Mouse (Mus musculus): ENCODE results near the gene Prdm11. TPM values are rescaled to one million over a fixed set of nuclear protein-coding genes. Genes with fewer than 3 reads are reported as not detected.

Prdm11 gene
- polyA plus RNA-seq, 1 experiment, result 6.3 TPM

- H3K27ac ChIP-seq (ENCODE audit: insufficient read depth, low read length), result no peak overlapping the region
- TF ChIP-seq POLR2A (IDR thresholded peaks at IDR 0.05; ENCODE audit: low read depth, low read length) (no peak), CTCF (IDR thresholded peaks at IDR 0.05; ENCODE audit: borderline replicate concordance, insufficient read depth, low read length) (no peak)
- no peaks in the 10 kb centered on the region for H3K4me1 ChIP-seq (ENCODE audit: control insufficient read depth, insufficient read depth, low read length)
- H3K4me3 ChIP-seq (ENCODE audit: insufficient read depth, low read length), result no peak overlapping the region
Measured at GRCm38 (mm10) chr2:92956943-92957342, 89.0 kb downstream of the Prdm11 start.

GRCm38 (mm10) chr2:92954404-92955114 lies 91.4 kb downstream of the Prdm11 start:
- no peak overlapping the region for H3K27ac ChIP-seq (ENCODE audit: insufficient read depth, low read length)
- no peak overlapping the region for H3K4me3 ChIP-seq (ENCODE audit: insufficient read depth, low read length)
- TF ChIP-seq CTCF (IDR thresholded peaks at IDR 0.05; ENCODE audit: borderline replicate concordance, insufficient read depth, low read length) (peak; percentile 87), POLR2A (IDR thresholded peaks at IDR 0.05; ENCODE audit: low read depth, low read length) (no peak)
- H3K4me1 ChIP-seq (ENCODE audit: control insufficient read depth, insufficient read depth, low read length), result no peaks in the 10 kb centered on the region

DNA sequence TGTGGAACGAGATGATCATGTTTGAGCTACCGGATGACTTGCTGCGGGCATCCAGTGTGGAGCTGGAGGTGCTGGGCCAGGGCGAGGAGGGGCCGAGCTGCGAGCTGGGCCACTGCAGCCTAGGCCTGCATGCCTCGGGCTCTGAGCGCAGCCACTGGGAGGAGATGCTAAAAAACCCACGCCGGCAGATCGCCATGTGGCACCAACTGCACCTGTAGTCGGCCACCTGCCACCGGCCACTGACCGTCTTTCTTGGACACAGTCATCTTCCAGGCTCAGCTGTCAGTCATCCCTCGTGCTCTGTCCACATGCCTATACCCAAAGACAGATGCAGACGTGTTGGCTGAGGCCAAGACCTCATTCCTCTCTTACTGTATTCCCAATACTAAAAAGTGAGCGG lies 92.5 kb downstream of the Prdm11 start:
- Histone ChIP-seq H3K27ac (ENCODE audit: insufficient read depth, low read length) (no peak overlapping the region), H3K4me1 (ENCODE audit: control insufficient read depth, insufficient read depth, low read length) (peaks cover 5% of the 10 kb centered on the region; the same call in 1 of the 2 replicates), H3K4me3 (ENCODE audit: insufficient read depth, low read length) (no peak overlapping the region)
- TF ChIP-seq POLR2A (IDR thresholded peaks at IDR 0.05; ENCODE audit: low read depth, low read length), result no peak
- no peak for TF ChIP-seq CTCF (IDR thresholded peaks at IDR 0.05; ENCODE audit: borderline replicate concordance, insufficient read depth, low read length)

GRCm38 (mm10) chr2:92949518-92949917 lies 96.4 kb downstream of the Prdm11 start:
- Histone ChIP-seq H3K4me1 (ENCODE audit: control insufficient read depth, insufficient read depth, low read length) (peaks cover 8% of the 10 kb centered on the region), H3K4me3 (ENCODE audit: insufficient read depth, low read length) (no peak overlapping the region), H3K27ac (ENCODE audit: insufficient read depth, low read length) (no peak overlapping the region)
- TF ChIP-seq POLR2A (IDR thresholded peaks at IDR 0.05; ENCODE audit: low read depth, low read length) (no peak), CTCF (IDR thresholded peaks at IDR 0.05; ENCODE audit: borderline replicate concordance, insufficient read depth, low read length) (no peak)

- peaks cover 8% of the 10 kb centered on the region for H3K4me1 ChIP-seq (ENCODE audit: control insufficient read depth, insufficient read depth, low read length)
- H3K27ac ChIP-seq (ENCODE audit: insufficient read depth, low read length), result peak overlapping the region; percentile 48; the same call in 1 of the 2 replicates
- no peak overlapping the region for H3K4me3 ChIP-seq (ENCODE audit: insufficient read depth, low read length)
- no peak for TF ChIP-seq CTCF (IDR thresholded peaks at IDR 0.05; ENCODE audit: borderline replicate concordance, insufficient read depth, low read length)
- no peak for TF ChIP-seq POLR2A (IDR thresholded peaks at IDR 0.05; ENCODE audit: low read depth, low read length)
Measured at GRCm38 (mm10) chr2:92948699-92949300, 97.2 kb downstream of the Prdm11 start.

- Histone ChIP-seq H3K27ac (ENCODE audit: insufficient read depth, low read length) (peak overlapping the region; percentile 48; the same call in 1 of the 2 replicates), H3K4me1 (ENCODE audit: control insufficient read depth, insufficient read depth, low read length) (peaks cover 8% of the 10 kb centered on the region), H3K4me3 (ENCODE audit: insufficient read depth, low read length) (no peak overlapping the region)
- TF ChIP-seq POLR2A (IDR thresholded peaks at IDR 0.05; ENCODE audit: low read depth, low read length), result no peak
Measured at GRCm38 (mm10) chr2:92947981-92948698, 97.8 kb downstream of the Prdm11 start.

- Histone ChIP-seq H3K4me1 (ENCODE audit: control insufficient read depth, insufficient read depth, low read length) (peaks cover 8% of the 10 kb centered on the region), H3K4me3 (ENCODE audit: insufficient read depth, low read length) (no peak overlapping the region), H3K27ac (ENCODE audit: insufficient read depth, low read length) (no peak overlapping the region)
- TF ChIP-seq POLR2A (IDR thresholded peaks at IDR 0.05; ENCODE audit: low read depth, low read length) (no peak), CTCF (IDR thresholded peaks at IDR 0.05; ENCODE audit: borderline replicate concordance, insufficient read depth, low read length) (no peak)
Measured at GRCm38 (mm10) chr2:92945824-92946598, 100.0 kb downstream of the Prdm11 start.

DNA sequence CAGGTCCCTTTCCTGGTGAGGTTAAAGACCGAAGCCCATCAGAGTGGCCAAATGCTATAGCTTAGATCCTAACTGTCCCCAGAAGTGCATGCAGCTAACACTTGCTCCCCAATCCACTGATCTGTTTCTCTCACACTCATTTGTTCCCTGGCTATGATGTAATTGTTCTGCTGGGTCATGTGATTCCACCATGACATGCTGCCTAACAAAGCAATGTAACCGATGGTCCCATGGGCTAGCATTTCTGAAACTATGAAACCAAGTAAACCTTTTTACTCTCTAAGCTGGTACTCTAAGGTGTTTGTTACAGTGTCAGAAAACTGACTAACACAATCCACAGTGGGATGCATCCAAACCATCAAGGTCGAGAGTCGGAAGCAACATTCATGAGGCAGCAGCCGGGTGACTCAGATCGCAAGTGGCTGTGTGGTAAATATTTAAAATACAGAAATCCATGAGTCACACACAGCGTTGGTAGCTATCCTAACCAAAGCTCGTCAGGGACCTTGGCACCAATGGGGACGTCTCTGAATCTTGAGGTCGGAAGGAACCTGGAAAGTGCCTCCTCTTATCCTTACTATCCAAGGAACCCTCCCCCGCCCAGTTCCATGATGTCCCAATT lies 100.7 kb downstream of the Prdm11 start:
- Histone ChIP-seq H3K27ac (ENCODE audit: insufficient read depth, low read length) (no peak overlapping the region), H3K4me1 (ENCODE audit: control insufficient read depth, insufficient read depth, low read length) (peaks cover 8% of the 10 kb centered on the region), H3K4me3 (ENCODE audit: insufficient read depth, low read length) (no peak overlapping the region)
- TF ChIP-seq POLR2A (IDR thresholded peaks at IDR 0.05; ENCODE audit: low read depth, low read length) (no peak), CTCF (IDR thresholded peaks at IDR 0.05; ENCODE audit: borderline replicate concordance, insufficient read depth, low read length) (no peak)

DNA sequence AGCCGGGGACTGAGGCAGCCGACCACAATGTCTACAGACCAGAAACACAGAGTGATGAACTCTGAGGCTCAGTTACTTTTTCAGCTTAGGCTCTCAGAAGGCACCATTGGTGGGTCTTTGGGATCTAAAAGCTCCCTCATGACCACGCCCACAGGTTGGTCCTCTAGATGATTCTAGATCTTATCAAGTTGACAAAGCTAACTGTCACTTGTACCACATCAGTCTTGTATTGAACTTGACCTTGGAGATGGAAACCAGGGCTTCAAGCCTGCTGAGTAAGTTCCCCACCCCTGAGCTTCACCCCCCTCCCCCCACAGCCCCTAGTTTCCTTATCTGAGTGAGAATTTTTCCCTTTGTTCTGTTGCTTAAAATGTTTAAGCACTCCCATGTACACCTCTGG lies 101.6 kb downstream of the Prdm11 start:
- Histone ChIP-seq H3K4me3 (ENCODE audit: insufficient read depth, low read length) (no peak overlapping the region), H3K27ac (ENCODE audit: insufficient read depth, low read length) (no peak overlapping the region), H3K4me1 (ENCODE audit: control insufficient read depth, insufficient read depth, low read length) (peaks cover 8% of the 10 kb centered on the region)
- TF ChIP-seq CTCF (IDR thresholded peaks at IDR 0.05; ENCODE audit: borderline replicate concordance, insufficient read depth, low read length), result no peak
- no peak for TF ChIP-seq POLR2A (IDR thresholded peaks at IDR 0.05; ENCODE audit: low read depth, low read length)
